Mouse (Mus musculus) cerebellum, adult 2 months (tissue): ENCODE data around the gene Irf3. TPM values are rescaled to one million over a fixed set of nuclear protein-coding genes. Genes with fewer than 3 reads are reported as not detected.

Experiments used
- DNase-seq, 2 experiments: peaks; one replicate each; pipeline ENCODE4 v3.0.0; 2021
- H3K27ac ChIP-seq: fragments of 200-500 bp; 2 replicates; pipeline ENCODE4 v1.5.1; 2012; ENCODE audit warnings: low read length, control low read depth, inconsistent platforms; ENCODE audit not compliant: insufficient read depth
- H3K27me3 ChIP-seq: fragments of 200-500 bp; 2 replicates; pipeline ENCODE4 v1.6.1; 2012; ENCODE audit warnings: inconsistent platforms, mild to moderate bottlenecking, low read length, moderate library complexity; ENCODE audit not compliant: control insufficient read depth, insufficient read depth
- H3K4me1 ChIP-seq: fragments of 200-500 bp; 2 replicates; pipeline ENCODE4 v1.6.1; 2011; ENCODE audit warnings: low read length; ENCODE audit not compliant: control insufficient read depth, insufficient read depth
- H3K4me3 ChIP-seq: fragments of 200-500 bp; replicated peaks from 2 replicates; pipeline ENCODE3; 2011; ENCODE audit warnings: mild to moderate bottlenecking, low read depth, low read length, control low read depth; ENCODE audit not compliant: insufficient read depth
- CTCF ChIP-seq: fragments of 200-500 bp; IDR thresholded peaks from 2 replicates; pipeline ENCODE4 v1.5.1; 2011; ENCODE audit warnings: low read depth, mild to moderate bottlenecking, control low read depth, low read length, moderate library complexity, borderline replicate concordance; ENCODE audit not compliant: insufficient read depth
- POLR2A ChIP-seq: fragments of 200-500 bp; IDR thresholded peaks from 2 replicates; pipeline ENCODE4 v1.6.1; 2011; ENCODE audit warnings: low read length, control low read depth, borderline replicate concordance; ENCODE audit not compliant: insufficient read depth
- WGBS: fragments of 180-500 bp; shearing (Covaris S2); methylation state at CpG from one replicate; pipeline ENCODE4 v1.1.7; 2018; 5-methylcytosine and 5-hydroxymethylcytosine counted together
- polyA plus RNA-seq: library from polyadenylated mRNA; depleted of rRNA; stranded (reverse); fragments of >200 nt; gene quantifications from 2 replicates; pipeline ENCODE4 v1.2.3, GENCODE M21; 2012; rRNA removed

Gene Irf3
- 126 and 130 TPM in 2 replicates for polyA plus RNA-seq

GRCm38 (mm10) chr7:44997231-44997939, at the start of gene Irf3:
Irf3 (plus strand) TSS chr7:44997648.
- Histone ChIP-seq H3K4me1 (peaks cover 10% of the 10 kb centered on the region), H3K27me3 (no peaks in the 10 kb centered on the region), H3K4me3 (peak within 1 kb of the TSS; percentile 54), H3K27ac (peak within 1 kb of the TSS; percentile 57; the same call in 1 of the 2 replicates)
- DNase-seq: peak; percentile 96 to 97
- WGBS: under 1% methylated on average over 43 of the region's 43 CpGs
- TF ChIP-seq CTCF (no peak), POLR2A (peak; percentile 87; the same call in 1 of the 2 replicates)

DNA sequence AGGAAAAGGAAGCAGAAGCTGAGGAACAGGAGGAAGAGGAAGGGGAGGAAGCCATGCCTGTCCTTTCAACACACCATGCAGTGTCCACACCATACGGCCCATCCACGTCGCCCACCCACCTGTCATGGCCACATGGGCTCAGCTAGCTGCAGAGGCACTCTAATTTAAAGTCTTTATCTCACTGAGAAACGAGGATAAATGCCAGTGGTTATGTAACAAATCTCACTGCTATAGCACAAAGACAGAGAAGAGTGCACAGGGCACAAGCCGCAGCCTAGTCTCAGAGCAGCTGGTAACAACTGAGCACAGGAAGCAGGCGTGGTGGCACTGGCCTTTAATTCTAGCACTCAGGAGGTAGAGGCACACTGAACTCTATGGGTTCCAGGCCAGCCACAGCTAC, 47.5 kb upstream of the Irf3 start:
- Histone ChIP-seq H3K27ac (no peak overlapping the region), H3K4me3 (no peak overlapping the region), H3K4me1 (peaks cover 3% of the 10 kb centered on the region; the same call in 1 of the 2 replicates), H3K27me3 (no peaks in the 10 kb centered on the region)
- 64% methylated on average over 6 of the region's 6 CpGs for WGBS
- TF ChIP-seq CTCF (no peak), POLR2A (no peak)
- no peak for DNase-seq

DNA sequence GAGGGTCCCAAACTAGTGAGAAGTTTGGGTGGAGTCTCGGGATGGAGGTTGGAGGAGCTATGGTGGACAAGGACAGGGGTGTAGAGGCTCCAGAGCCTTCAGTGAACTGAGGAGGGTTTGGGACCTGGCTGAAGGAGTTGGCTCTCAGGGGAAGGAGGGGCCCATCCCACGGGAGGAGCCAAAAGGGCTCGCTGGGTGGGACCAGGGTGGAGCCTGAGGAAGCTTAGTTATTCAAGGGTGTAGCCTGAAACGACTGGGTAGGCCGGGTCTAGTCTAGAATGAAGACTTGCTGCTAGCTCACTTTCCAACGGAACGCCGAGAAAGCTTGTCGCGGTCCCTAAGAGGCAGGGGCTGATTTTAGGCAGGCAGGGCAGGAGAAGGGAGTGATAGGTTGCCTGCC, 45.5 kb upstream of the Irf3 start:
- no peak for DNase-seq
- H3K4me1 ChIP-seq: peaks cover 3% of the 10 kb centered on the region; the same call in 1 of the 2 replicates
- TF ChIP-seq CTCF (no peak), POLR2A (no peak)
- 6% methylated on average over 10 of the region's 10 CpGs for WGBS
- H3K4me3 ChIP-seq: peak overlapping the region; percentile 47
- no peak overlapping the region for H3K27ac ChIP-seq
- no peaks in the 10 kb centered on the region for H3K27me3 ChIP-seq

GRCm38 (mm10) chr7:44952611-44953306, 44.7 kb upstream of the Irf3 start:
- H3K4me3 ChIP-seq: peak overlapping the region; percentile 47
- peak; percentile 82 to 84 for DNase-seq
- whole genome bisulfite sequencing: 8% methylated on average over 24 of the region's 24 CpGs
- H3K4me1 ChIP-seq: peaks cover 3% of the 10 kb centered on the region; the same call in 1 of the 2 replicates
- TF ChIP-seq POLR2A: 0 out of 2 replicates have a peak, but pooled peaks have one; percentile 20
- no peak for TF ChIP-seq CTCF
- no peaks in the 10 kb centered on the region for H3K27me3 ChIP-seq
- no peak overlapping the region for H3K27ac ChIP-seq

- H3K4me3 ChIP-seq: no peak overlapping the region
- no peaks in the 10 kb centered on the region for H3K27me3 ChIP-seq
- H3K4me1 ChIP-seq: peaks cover 3% of the 10 kb centered on the region; the same call in 1 of the 2 replicates
- no peak for DNase-seq
- H3K27ac ChIP-seq: no peak overlapping the region
- WGBS: 44% methylated on average over 14 of the region's 14 CpGs
- TF ChIP-seq CTCF (no peak), POLR2A (no peak)
These were observed 43.9 kb upstream of the Irf3 start for GRCm38 (mm10) chr7:44953561-44953960.

DNA sequence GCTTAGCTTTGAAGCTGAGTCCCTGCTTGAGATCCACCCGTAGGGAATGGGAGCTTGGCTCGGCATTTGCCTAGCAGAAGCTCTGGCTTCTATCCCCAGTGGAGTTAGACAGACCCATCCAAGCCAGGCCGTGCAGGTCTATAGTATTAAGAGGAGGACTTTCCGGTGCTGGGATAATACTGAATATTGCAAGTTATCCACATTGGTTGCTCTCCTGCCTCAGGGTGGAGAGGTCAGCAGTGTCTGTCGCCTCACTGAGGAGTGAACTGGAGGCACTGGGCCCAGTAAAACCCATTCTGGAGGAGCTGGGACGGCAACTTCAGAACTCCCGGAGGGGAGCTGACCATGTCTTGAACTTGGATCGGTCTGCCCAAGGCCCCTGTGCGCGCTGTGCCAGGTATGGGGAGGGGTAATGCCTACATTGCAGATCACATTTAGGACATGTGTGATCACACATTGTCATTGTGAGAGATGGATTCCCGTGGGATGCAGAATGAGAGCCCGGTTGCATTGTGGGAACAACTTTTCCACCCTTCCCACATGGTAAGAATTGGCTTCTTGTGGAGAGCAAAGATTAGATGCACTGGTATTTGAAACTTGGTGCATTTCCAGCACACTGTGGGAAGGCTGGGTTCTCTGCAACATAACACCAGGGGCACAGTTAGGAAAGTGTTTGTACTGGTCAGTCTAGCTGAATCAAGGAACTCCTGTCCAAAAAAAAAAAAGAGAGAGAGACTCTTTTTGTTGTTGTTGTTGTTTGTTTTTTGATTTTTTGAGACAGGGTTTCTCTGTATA, 43.2 kb upstream of the Irf3 start:
- DNase-seq: no peak
- Histone ChIP-seq H3K4me3 (no peak overlapping the region), H3K27ac (no peak overlapping the region), H3K27me3 (no peaks in the 10 kb centered on the region), H3K4me1 (peaks cover 3% of the 10 kb centered on the region; the same call in 1 of the 2 replicates)
- no peak for TF ChIP-seq POLR2A
- no peak for TF ChIP-seq CTCF
- WGBS: 67% methylated on average over 12 of the region's 12 CpGs

- no peak for DNase-seq
- H3K27ac ChIP-seq: no peak overlapping the region
- H3K27me3 ChIP-seq: no peaks in the 10 kb centered on the region
These were observed 41.8 kb upstream of the Irf3 start for GRCm38 (mm10) chr7:44955628-44956027.

More at GRCm38 (mm10) chr7:44955628-44956027, 41.8 kb upstream of the Irf3 start:
- 48% methylated on average over 5 of the region's 5 CpGs for WGBS
- H3K4me3 ChIP-seq: no peak overlapping the region
- TF ChIP-seq POLR2A (no peak), CTCF (peak; percentile 60)
- H3K4me1 ChIP-seq: peaks cover 3% of the 10 kb centered on the region; the same call in 1 of the 2 replicates
